Mouse (Mus musculus) G1E (cell line): ENCODE data around the gene Jade2. TPM values are rescaled to one million over a fixed set of nuclear protein-coding genes. Genes with fewer than 3 reads are reported as not detected.

Source experiments
- ATAC-seq: 2 replicates; pipeline ENCODE4 v1.8.0; 2016; ENCODE audit warnings: mild to moderate bottlenecking; ENCODE audit not compliant: insufficient number of reproducible peaks, poor library complexity, low FRiP score, severe bottlenecking; ENCODE audit errors: extremely low read depth
- DNase-seq: peaks from one replicate; pipeline ENCODE4 v3.0.0; 2012; ENCODE audit warnings: low spot score
- H3K27me3 ChIP-seq: 2 replicates; pipeline ENCODE4 v1.6.1; 2012; ENCODE audit warnings: mild to moderate bottlenecking, low read length, inconsistent platforms; ENCODE audit not compliant: insufficient read depth
- H3K36me3 ChIP-seq: replicated peaks from 2 replicates; pipeline ENCODE3; 2012; ENCODE audit warnings: mild to moderate bottlenecking, inconsistent platforms
- H3K4me1 ChIP-seq: 2 replicates; pipeline ENCODE4 v1.6.1; 2012; ENCODE audit warnings: low read depth, low read length, inconsistent platforms, mixed read lengths; ENCODE audit not compliant: insufficient read depth
- H3K4me3 ChIP-seq: 2 replicates; pipeline ENCODE4 v1.5.1; 2012; ENCODE audit warnings: low read depth, mild to moderate bottlenecking, inconsistent platforms, low read length, moderate library complexity, mixed read lengths
- H3K9me3 ChIP-seq: replicated peaks from 2 replicates; pipeline ENCODE4 v1.6.1; 2012; ENCODE audit warnings: inconsistent platforms
- CTCF ChIP-seq: IDR thresholded peaks from 2 replicates; pipeline ENCODE4 v1.5.1; 2012; ENCODE audit warnings: low read depth, low read length, inconsistent platforms, mixed read lengths
- GATA1 ChIP-seq: IDR thresholded peaks from 2 replicates; pipeline ENCODE4 v1.6.1; 2012; ENCODE audit warnings: borderline replicate concordance, low read length, inconsistent platforms, mixed read lengths
- GATA2 ChIP-seq: IDR thresholded peaks from 2 replicates; pipeline ENCODE4 v1.6.1; 2012; ENCODE audit warnings: low read depth, low read length, inconsistent platforms, borderline replicate concordance
- POLR2AphosphoS5 ChIP-seq: IDR thresholded peaks from 2 replicates; pipeline ENCODE4 v1.6.1; 2012; ENCODE audit warnings: low read depth, low read length, inconsistent platforms; ENCODE audit not compliant: insufficient replicate concordance
- TAL1 ChIP-seq: conservative IDR thresholded peaks from 2 replicates; pipeline ENCODE4 v1.6.1; 2012; ENCODE audit warnings: low read depth, low read length, inconsistent platforms, mixed read lengths
- polyA plus RNA-seq: library from polyadenylated mRNA; stranded (reverse); fragments of >175 nt; gene quantifications from 2 replicates; pipeline ENCODE4 v1.2.3, GENCODE M21; 2012
- total RNA-seq, 2 experiments: library from RNA; stranded (forward) in 1 of 2; stranded (reverse) in 1 of 2; fragments of 200-1000 nt in 1 of 2; fragments of >200 nt in 1 of 2; fragmentation: Nextera tagmentation in 1 of 2; gene quantifications; 2 replicates each; pipeline ENCODE4 v1.2.3; 2014 to 2017

Gene Jade2
- total and polyA plus RNA-seq, 3 experiments, result 7.0 to 13.7 (median 8.4) TPM

DNA sequence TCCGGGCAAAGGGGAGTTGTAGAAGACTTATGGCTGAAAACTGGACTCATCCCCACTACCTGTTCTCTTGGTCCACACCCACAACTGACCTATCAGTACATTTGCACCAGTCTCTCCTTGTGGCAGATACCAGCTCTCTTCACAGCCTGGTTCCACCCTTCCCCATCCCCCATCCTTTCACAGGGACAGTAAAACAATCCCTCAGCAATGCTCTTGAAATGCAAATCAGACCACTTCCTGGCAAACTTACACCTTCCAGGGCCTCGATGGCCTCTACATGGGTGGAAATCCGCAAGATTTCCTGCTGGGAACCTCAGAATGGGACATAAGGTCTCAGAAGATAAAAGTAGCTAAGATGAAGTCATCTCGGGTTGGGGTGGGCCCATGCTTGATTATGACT is 34.7 kb downstream of the Jade2 start:
- DNase-seq (no peak), ATAC-seq (no peak)
- Histone ChIP-seq H3K27me3 (no peaks in the 10 kb centered on the region), H3K4me1 (peaks cover 15% of the 10 kb centered on the region), H3K9me3 (no peaks in the 10 kb centered on the region), H3K36me3 (peaks cover 100% of the 10 kb centered on the region), H3K4me3 (no peak overlapping the region)
- TF ChIP-seq CTCF (no peak), TAL1 (no peak), GATA2 (no peak), GATA1 (no peak), POLR2AphosphoS5 (no peak)

DNA sequence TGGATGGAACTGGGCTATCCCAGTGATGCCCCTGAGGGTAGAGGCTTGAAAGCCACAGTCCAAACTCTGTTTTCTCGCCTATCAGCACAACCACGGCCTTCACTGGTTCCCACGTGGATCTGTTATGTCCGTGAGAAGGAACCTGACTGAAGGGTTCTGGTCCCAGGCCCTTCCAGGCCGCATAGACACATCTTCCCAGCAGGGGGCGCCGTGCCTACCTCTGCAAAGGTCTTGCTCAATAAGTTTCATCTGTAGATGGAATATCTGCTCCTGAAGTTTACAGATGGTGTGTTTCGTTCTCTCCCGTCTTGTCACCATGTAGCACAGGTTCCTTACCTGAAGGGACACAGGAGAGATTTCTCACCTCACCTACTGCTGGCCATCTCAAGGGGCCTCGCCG is 36.6 kb downstream of the Jade2 start:
- DNase-seq (peak; percentile 53), ATAC-seq (no peak)
- H3K4me1 ChIP-seq, result peaks cover 20% of the 10 kb centered on the region
- H3K36me3 ChIP-seq, result peaks cover 100% of the 10 kb centered on the region
- TF ChIP-seq CTCF, result peak; percentile 85
- no peak for TF ChIP-seq GATA2
- no peaks in the 10 kb centered on the region for H3K27me3 ChIP-seq
- H3K4me3 ChIP-seq, result no peak overlapping the region
- H3K9me3 ChIP-seq, result no peaks in the 10 kb centered on the region

GRCm38 (mm10) chr11:51819964-51820363 is 37.5 kb downstream of the Jade2 start:
- no peak for TF ChIP-seq POLR2AphosphoS5
- TF ChIP-seq TAL1, result no peak
- no peak for TF ChIP-seq GATA1
- TF ChIP-seq GATA2, result no peak
- TF ChIP-seq CTCF, result peak; percentile 48
- ATAC-seq (no peak), DNase-seq (no peak)
- Histone ChIP-seq H3K4me1 (peaks cover 20% of the 10 kb centered on the region), H3K4me3 (no peak overlapping the region), H3K36me3 (peaks cover 100% of the 10 kb centered on the region), H3K9me3 (no peaks in the 10 kb centered on the region), H3K27me3 (no peaks in the 10 kb centered on the region)

GRCm38 (mm10) chr11:51818837-51819236 is 38.6 kb downstream of the Jade2 start:
- H3K4me3 ChIP-seq, result no peak overlapping the region
- no peaks in the 10 kb centered on the region for H3K27me3 ChIP-seq
- H3K9me3 ChIP-seq, result no peaks in the 10 kb centered on the region
- DNase-seq (no peak), ATAC-seq (no peak)
- peaks cover 18% of the 10 kb centered on the region for H3K4me1 ChIP-seq
- TF ChIP-seq TAL1 (no peak), POLR2AphosphoS5 (no peak), GATA2 (no peak), CTCF (no peak), GATA1 (no peak)
- peaks cover 100% of the 10 kb centered on the region for H3K36me3 ChIP-seq

DNA sequence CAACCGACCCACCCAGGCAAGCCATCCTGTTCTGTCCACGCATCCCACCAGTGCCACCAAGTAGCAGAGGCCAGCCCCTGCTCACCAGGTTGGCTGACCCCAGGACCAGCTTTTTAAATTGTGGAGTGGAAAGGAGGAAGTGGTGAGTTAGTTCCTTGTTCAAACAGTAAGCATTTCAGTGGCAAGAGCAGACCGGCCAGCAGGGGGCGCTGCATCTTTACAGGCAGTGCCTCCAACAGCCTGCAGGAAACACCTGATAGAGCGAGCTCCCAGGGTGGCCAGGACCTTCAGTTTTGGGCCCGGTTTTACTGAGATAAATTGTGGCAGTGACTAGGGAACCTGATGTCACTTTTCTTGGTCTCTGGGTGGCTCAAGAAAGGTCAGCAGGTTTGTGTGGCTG is 39.7 kb downstream of the Jade2 start:
- H3K27me3 ChIP-seq, result no peaks in the 10 kb centered on the region
- TF ChIP-seq TAL1, result no peak
- TF ChIP-seq POLR2AphosphoS5, result no peak
- TF ChIP-seq GATA2, result no peak
- TF ChIP-seq CTCF, result peak; percentile 80
- TF ChIP-seq GATA1, result no peak
- H3K9me3 ChIP-seq, result no peaks in the 10 kb centered on the region
- H3K4me1 ChIP-seq, result peaks cover 13% of the 10 kb centered on the region
- peak; percentile 79 for DNase-seq
- H3K4me3 ChIP-seq, result no peak overlapping the region
- H3K36me3 ChIP-seq, result peaks cover 99% of the 10 kb centered on the region
- ATAC-seq, result peak; percentile 49

- DNase-seq (no peak), ATAC-seq (no peak)
- Histone ChIP-seq H3K9me3 (no peaks in the 10 kb centered on the region), H3K4me1 (0 out of 2 replicates have a peak, but pooled peaks cover 4% of the 10 kb centered on the region), H3K27me3 (no peaks in the 10 kb centered on the region), H3K4me3 (no peak overlapping the region), H3K36me3 (peaks cover 43% of the 10 kb centered on the region)
- TF ChIP-seq GATA2, result no peak
- no peak for TF ChIP-seq TAL1
- TF ChIP-seq GATA1, result no peak
- no peak for TF ChIP-seq CTCF
- no peak for TF ChIP-seq POLR2AphosphoS5
Observed at GRCm38 (mm10) chr11:51812022-51812546, 45.4 kb downstream of the Jade2 start.

DNA sequence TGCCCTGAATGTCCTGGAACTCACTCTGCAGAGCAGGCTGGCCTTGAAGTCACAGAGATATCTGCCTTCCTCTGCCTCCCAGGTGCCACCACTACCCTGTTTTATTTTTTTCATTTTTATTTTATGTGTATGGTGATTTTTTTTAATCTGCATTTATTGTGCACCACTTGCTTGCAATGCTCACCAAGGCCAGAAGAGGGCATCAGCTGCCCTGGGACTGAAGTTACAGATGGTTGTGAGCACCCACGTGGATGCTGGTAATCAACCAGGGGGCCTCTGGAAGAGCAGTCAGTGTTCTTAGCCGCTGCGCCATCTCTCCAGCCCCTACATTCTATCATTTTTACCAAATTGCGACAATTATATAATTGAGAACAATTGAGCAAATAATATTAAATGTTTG is 46.2 kb downstream of the Jade2 start:
- H3K4me3 ChIP-seq, result no peak overlapping the region
- peaks cover 34% of the 10 kb centered on the region for H3K36me3 ChIP-seq
- TF ChIP-seq TAL1 (no peak), CTCF (0 out of 2 replicates have a peak, but pooled peaks have one; percentile 9), GATA2 (no peak), GATA1 (no peak), POLR2AphosphoS5 (no peak)
- ATAC-seq, result no peak
- peaks cover 6% of the 10 kb centered on the region; the same call in 1 of the 2 replicates for H3K4me1 ChIP-seq
- H3K27me3 ChIP-seq, result no peaks in the 10 kb centered on the region
- no peak for DNase-seq
- H3K9me3 ChIP-seq, result no peaks in the 10 kb centered on the region
